Mouse (Mus musculus) lung, adult 2 months (tissue): Measurements from ENCODE around the gene Gpr65.

Source experiments
- CTCF ChIP-seq: fragments of 200-500 bp; IDR thresholded peaks from 2 replicates; pipeline ENCODE4 v1.5.1; 2011; ENCODE audit warnings: mild to moderate bottlenecking, low read length, control low read depth; ENCODE audit not compliant: insufficient read depth
- POLR2A ChIP-seq: fragments of 200-500 bp; IDR thresholded peaks from 2 replicates; pipeline ENCODE4 v1.6.1; 2011; ENCODE audit warnings: low read depth, mild to moderate bottlenecking, control low read depth, low read length, borderline replicate concordance; ENCODE audit errors: extremely low read depth

- TF ChIP-seq POLR2A (no peak), CTCF (no peak)
These were observed 4.0 kb downstream of the Gpr65 start for GRCm38 (mm10) chr12:98272433-98272832.
